Mouse (Mus musculus) kidney, embryonic 14.5 days (tissue): ENCODE measurements around the gene Insr. TPM values are rescaled to one million over a fixed set of nuclear protein-coding genes. Genes with fewer than 3 reads are reported as not detected.

ENCODE experiments used
- ATAC-seq: fragments of 200-750 bp; cut with Nextera tagmentation; 2 replicates; pipeline ENCODE4 v1.8.0; 2017; ENCODE audit warnings: moderate number of reproducible peaks, mild to moderate bottlenecking, moderate TSS enrichment, moderate library complexity; ENCODE audit not compliant: low FRiP score, low TSS enrichment
- H3K27ac ChIP-seq: fragments of 300-500 bp; sonication (generic); 2 replicates; pipeline ENCODE4 v1.5.1; 2014; ENCODE audit warnings: low read depth, mild to moderate bottlenecking, low read length, moderate library complexity, mixed read lengths
- H3K27me3 ChIP-seq: fragments of 300-500 bp; sonication (generic); 2 replicates; pipeline ENCODE4 v1.6.1; 2014; ENCODE audit warnings: mild to moderate bottlenecking, low read length; ENCODE audit not compliant: control insufficient read depth, insufficient read depth
- H3K36me3 ChIP-seq: fragments of 300-500 bp; sonication (generic); 2 replicates; pipeline ENCODE4 v1.6.1; 2014; ENCODE audit warnings: low read length, mixed read lengths; ENCODE audit not compliant: control insufficient read depth, insufficient read depth
- H3K4me1 ChIP-seq: fragments of 300-500 bp; sonication (generic); 2 replicates; pipeline ENCODE4 v1.6.1; 2014; ENCODE audit warnings: low read length, mixed read lengths; ENCODE audit not compliant: control insufficient read depth, insufficient read depth
- H3K4me2 ChIP-seq: fragments of 300-500 bp; sonication (generic); replicated peaks from 2 replicates; pipeline ENCODE4 v1.6.1; 2014; ENCODE audit warnings: low read depth, mild to moderate bottlenecking, low read length
- H3K4me3 ChIP-seq: fragments of 300-500 bp; sonication (generic); 2 replicates; pipeline ENCODE4 v1.5.1; 2014; ENCODE audit warnings: mild to moderate bottlenecking, low read length
- H3K9ac ChIP-seq: fragments of 300-500 bp; sonication (generic); 2 replicates; pipeline ENCODE4 v1.6.1; 2014; ENCODE audit warnings: low read depth, mild to moderate bottlenecking, low read length, moderate library complexity
- H3K9me3 ChIP-seq: fragments of 300-500 bp; sonication (generic); 2 replicates; pipeline ENCODE4 v1.6.1; 2016; ENCODE audit warnings: low read length; ENCODE audit not compliant: control insufficient read depth
- WGBS: fragments of 180-500 bp; shearing (Covaris S2); extraction: QIAGEN DNeasy Blood & Tissue Kit; methylation state at CpG from one replicate; pipeline ENCODE4 v1.1.7; 2014; 5-methylcytosine and 5-hydroxymethylcytosine counted together
- polyA plus RNA-seq: library from polyadenylated mRNA; unstranded; fragments of >200 nt; fragmentation: Nextera tagmentation; extraction: Ambion mirVana; gene quantifications from 2 replicates; pipeline ENCODE4 v1.2.1, GENCODE M21; 2014

Gene Insr
- polyA plus RNA-seq, 1 experiment from 2014 or later = 40.2 TPM

DNA sequence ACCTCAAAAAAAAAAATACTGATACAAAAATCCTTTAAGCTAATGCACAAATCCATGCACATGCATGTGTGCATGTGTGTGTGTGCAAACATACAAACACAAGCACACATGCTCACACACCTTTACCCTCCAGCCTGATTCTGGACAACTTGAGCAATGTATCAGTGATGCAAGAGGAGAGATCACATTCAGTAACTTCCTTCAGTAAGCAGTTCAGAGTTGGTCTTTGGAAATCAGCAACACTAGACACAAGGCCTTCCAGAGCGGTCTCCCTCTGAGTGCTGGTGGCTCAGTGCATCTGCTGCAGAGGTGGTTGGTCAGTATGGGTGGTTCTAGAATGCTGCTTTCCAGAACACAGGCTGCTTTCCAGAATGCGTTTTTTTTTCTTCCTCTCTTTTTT, 46.8 kb downstream of the Insr start:
- Histone ChIP-seq H3K9me3 (no peaks in the 10 kb centered on the region), H3K4me1 (0 out of 2 replicates have a peak, but pooled peaks cover 3% of the 10 kb centered on the region), H3K27ac (no peak overlapping the region), H3K4me3 (no peak overlapping the region), H3K27me3 (no peaks in the 10 kb centered on the region), H3K4me2 (no peak overlapping the region), H3K9ac (no peak overlapping the region), H3K36me3 (no peaks in the 10 kb centered on the region)
- 86% methylated on average over 2 of the region's 2 CpGs for WGBS
- no peak for ATAC-seq

DNA sequence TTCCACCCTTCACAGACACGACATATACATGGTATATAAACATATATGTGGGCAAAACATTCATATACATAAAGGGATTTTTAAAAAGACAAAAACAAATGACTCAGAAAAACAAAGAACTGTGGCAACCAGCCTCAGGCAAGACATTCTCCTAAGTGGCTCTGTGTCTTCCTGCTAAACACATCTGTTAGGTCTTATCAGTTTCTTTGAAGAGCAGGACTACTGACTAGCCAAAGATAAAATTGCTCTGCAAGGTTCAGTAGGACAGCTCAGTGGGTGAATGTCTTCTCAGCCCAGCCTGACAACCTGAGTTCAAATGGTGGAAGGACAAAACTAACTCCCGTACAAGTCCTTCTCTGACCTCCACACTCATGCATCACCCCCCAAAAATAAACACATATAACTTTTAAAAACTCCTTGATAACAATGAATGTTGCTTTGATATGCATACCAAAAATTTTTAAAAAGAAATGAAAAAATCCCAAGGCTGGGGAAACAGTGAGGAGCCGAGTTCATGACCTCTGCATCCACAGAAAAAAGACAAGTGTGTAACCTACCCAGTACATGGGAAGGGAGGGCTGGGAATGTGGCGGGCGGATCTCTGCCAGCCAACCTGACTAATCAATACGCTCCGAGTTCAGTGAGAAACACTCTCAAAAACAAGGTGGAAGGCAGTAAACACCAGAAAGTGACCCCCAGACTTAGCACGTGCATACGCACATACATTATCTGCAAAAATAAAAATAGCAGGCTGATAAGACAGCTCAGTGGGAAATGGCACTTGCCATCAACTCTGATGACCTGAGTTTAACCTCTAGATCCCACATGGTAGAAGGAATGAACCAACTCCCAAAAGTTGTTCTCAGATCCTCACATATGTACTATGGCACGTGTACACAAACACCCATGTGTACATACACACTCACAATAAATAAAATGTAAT, 49.0 kb downstream of the Insr start:
- H3K4me2 ChIP-seq = no peak overlapping the region
- ATAC-seq = no peak
- H3K4me3 ChIP-seq = no peak overlapping the region
- H3K9ac ChIP-seq = no peak overlapping the region
- WGBS = 88% methylated on average over 10 of the region's 10 CpGs
- no peaks in the 10 kb centered on the region for H3K9me3 ChIP-seq
- H3K4me1 ChIP-seq = no peaks in the 10 kb centered on the region
- H3K27me3 ChIP-seq = no peaks in the 10 kb centered on the region
- H3K27ac ChIP-seq = no peak overlapping the region
- H3K36me3 ChIP-seq = no peaks in the 10 kb centered on the region

DNA sequence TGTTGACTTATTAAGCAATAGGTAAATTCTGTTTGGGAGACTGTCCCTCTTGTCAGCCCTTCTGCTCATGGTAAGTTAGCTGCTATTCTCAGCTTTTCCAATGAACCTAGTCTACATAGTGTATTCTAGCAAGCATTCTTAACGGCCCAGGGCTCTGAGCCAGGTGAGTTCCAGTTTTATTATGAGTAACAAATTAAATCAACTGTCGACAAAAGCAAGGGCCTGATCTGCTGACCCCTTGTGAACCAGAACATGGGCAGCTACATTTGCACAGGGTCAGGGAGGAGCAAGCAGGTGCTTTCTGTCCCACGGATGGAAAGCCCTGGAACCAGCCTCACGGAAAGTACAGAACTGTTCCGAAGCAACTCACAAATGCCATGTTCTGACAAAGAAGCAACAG, 52.0 kb downstream of the Insr start:
- 57% methylated on average over 5 of the region's 5 CpGs for WGBS
- H3K9ac ChIP-seq = no peak overlapping the region
- no peak overlapping the region for H3K4me3 ChIP-seq
- no peaks in the 10 kb centered on the region for H3K4me1 ChIP-seq
- H3K4me2 ChIP-seq = no peak overlapping the region
- no peaks in the 10 kb centered on the region for H3K9me3 ChIP-seq
- H3K36me3 ChIP-seq = no peaks in the 10 kb centered on the region
- no peak for ATAC-seq
- H3K27me3 ChIP-seq = no peaks in the 10 kb centered on the region
- no peak overlapping the region for H3K27ac ChIP-seq

DNA sequence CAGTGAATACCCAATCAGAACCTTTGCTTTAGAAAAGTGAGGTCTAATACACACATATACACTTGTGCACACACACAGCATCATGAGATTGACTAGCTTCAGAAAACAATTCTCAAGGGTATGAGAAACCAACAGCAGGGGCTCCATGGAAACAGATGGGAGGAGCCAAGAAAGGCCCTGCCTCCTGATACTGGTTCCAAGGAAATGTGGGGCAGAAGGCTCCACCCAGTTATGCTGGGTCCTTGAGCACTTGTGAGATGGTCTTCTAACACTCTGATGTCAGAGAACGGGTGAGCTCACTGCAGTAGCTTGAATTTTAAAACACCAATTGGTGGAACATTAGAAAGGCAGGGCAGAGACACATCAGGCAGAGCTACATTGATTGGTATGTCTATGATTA, 53.7 kb downstream of the Insr start:
- whole genome bisulfite sequencing = 66% methylated on average over 1 of the region's 1 CpGs

DNA sequence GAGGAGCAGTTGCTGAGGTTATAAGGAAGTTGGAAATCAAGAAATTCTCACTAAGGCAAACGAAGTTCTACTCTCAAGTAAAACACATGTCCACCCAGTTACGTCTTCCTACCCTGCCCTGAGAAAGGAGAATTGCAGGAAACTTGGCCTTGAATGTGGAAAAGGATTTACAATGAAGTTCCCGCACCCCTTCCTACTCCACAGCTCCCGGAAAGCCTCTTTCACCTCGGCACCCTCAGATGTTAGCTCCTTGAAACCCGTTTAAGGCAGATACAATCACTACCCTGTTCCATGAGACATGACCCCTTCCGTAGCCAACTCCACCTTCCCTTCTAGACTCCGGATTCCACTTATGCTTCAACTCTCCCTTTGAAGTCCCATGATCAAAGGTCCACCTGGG, 54.2 kb downstream of the Insr start:
- H3K36me3 ChIP-seq = no peaks in the 10 kb centered on the region
- no peak for ATAC-seq
- no peaks in the 10 kb centered on the region for H3K9me3 ChIP-seq
- H3K27me3 ChIP-seq = no peaks in the 10 kb centered on the region
- H3K9ac ChIP-seq = no peak overlapping the region
- peaks cover 5% of the 10 kb centered on the region; the same call in 1 of the 2 replicates for H3K4me1 ChIP-seq
- 69% methylated on average over 8 of the region's 8 CpGs for WGBS
- H3K4me3 ChIP-seq = no peak overlapping the region
- no peak overlapping the region for H3K4me2 ChIP-seq
- no peak overlapping the region for H3K27ac ChIP-seq

More for the DNA sequence above, 53.7 kb downstream of the Insr start:
- no peaks in the 10 kb centered on the region for H3K9me3 ChIP-seq
- peaks cover 4% of the 10 kb centered on the region; the same call in 1 of the 2 replicates for H3K4me1 ChIP-seq
- H3K27me3 ChIP-seq = no peaks in the 10 kb centered on the region
- no peak overlapping the region for H3K4me3 ChIP-seq
- no peak overlapping the region for H3K9ac ChIP-seq
- H3K27ac ChIP-seq = no peak overlapping the region
- no peak overlapping the region for H3K4me2 ChIP-seq
- ATAC-seq = no peak
- no peaks in the 10 kb centered on the region for H3K36me3 ChIP-seq

DNA sequence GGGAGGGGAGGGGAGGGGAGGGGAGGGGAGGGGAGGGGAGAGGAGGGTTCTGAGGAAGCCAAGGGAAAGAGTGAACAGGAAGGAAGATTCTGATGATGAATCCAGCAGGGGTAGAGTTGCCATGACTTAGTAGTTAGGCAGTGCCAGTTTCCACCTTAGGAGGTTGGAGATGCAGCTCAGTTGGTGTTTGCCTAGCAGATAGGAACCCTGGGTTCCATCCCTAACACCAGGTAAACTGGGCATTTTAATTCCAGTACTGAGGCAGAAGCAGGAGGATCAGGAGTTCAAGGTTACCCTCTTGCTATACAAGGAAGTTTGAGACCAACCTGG, 56.8 kb downstream of the Insr start:
- Histone ChIP-seq H3K27ac (no peak overlapping the region), H3K27me3 (no peaks in the 10 kb centered on the region), H3K4me2 (no peak overlapping the region), H3K4me1 (peaks cover 10% of the 10 kb centered on the region; the same call in 1 of the 2 replicates), H3K36me3 (no peaks in the 10 kb centered on the region), H3K4me3 (no peak overlapping the region), H3K9ac (no peak overlapping the region), H3K9me3 (no peaks in the 10 kb centered on the region)
- ATAC-seq = no peak

DNA sequence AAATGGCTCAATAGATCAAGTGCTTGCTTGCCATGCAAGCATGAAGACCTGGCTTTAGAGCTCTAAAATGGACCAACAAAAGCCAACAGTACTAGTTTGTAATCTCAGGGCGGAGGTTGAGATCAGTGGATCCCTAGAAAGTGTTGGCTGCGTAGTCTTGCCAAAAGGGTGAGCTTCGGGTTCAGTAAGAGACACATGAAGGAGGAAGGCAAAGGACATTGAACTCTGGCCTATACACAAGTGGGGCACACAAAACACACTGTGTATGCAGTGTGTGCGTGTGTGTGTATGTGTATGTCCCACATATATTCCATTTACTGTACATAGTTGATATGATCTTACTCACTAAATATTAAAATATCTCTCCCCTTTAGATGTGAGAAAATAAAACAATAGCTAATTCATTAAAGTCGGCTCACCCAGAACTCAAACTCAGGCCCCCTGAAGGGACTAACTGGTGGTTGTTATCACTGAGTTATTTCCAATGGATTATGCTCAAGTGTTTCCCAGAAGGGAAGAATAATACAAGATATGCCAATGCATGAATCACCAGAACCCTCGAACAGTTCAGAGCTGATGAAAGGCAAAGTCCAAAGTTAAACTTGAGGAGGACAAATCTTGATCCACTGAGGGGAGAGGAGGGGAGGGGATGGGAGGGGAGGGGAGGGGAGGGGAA, 57.3 kb downstream of the Insr start:
- Histone ChIP-seq H3K4me3 (peak overlapping the region; percentile 44; the same call in 1 of the 2 replicates), H3K9me3 (no peaks in the 10 kb centered on the region), H3K27me3 (no peaks in the 10 kb centered on the region), H3K4me1 (peaks cover 10% of the 10 kb centered on the region; the same call in 1 of the 2 replicates), H3K4me2 (peak overlapping the region; percentile 59), H3K27ac (no peak overlapping the region; the same call in 1 of the 2 replicates), H3K9ac (no peak overlapping the region), H3K36me3 (no peaks in the 10 kb centered on the region)
- 72% methylated on average over 6 of the region's 6 CpGs for WGBS
- ATAC-seq = no peak

DNA sequence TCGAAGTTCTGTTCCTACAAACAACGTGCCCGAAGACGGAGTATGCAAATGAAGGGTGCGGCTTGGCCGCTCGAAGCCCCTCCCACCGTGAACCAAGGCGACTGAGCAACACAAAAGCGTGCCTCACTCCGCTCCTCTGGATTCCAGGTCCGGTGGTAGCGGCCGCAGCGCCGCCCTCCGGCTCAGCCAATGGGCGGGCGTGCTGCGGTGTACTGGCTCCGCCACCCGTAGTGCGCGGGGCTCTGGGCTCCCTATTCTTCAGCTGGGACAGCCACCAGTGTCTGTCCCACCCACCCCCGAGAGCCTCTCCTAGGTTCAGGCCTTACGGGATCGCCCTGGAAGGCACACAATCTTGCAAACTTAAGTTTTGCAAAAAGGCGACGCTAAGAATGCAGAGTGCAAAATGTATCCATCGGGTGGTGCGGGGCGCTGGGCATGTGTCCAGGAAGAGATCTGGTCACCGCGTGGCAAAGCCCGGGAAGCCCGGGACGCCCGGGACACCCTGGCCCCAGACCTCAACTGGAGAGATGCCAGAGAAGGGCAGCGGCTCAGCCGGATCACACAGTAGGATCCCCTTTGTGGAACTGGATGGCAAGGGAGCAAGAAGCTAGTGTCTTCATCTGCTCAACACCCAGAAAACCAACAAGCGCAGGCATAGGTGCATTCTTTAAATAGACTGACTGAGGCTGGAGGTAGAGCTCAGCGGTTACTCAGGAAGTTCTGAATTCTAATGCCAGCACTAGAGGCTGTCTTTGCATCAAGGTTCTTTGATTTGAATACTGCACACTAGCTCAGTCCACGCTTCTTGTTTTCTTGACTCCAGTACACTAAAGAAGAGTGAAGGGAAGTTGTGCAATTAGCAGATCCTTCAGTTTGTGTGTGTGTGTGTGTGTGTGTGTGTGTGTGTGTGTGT, 58.1 kb downstream of the Insr start:
- ATAC-seq = peak; percentile 99
- 1% methylated on average over 43 of the region's 43 CpGs for WGBS
- Histone ChIP-seq H3K4me1 (peaks cover 10% of the 10 kb centered on the region; the same call in 1 of the 2 replicates), H3K27ac (peak overlapping the region; percentile 75), H3K4me3 (peak overlapping the region; percentile 44), H3K9me3 (no peaks in the 10 kb centered on the region), H3K27me3 (no peaks in the 10 kb centered on the region), H3K4me2 (peak overlapping the region; percentile 59), H3K9ac (peak overlapping the region; percentile 59), H3K36me3 (no peaks in the 10 kb centered on the region)
